Mouse (Mus musculus) neural tube, embryonic 13.5 days (tissue): ENCODE measurements at regions not wholly inside any gene's neighbourhood (a gene's known extent, or its start where the extent isn't known, plus 50 kb on each side); places are given as distances from the start of the nearest gene placed in this dataset.

Experiments
- ATAC-seq: fragments of 200-750 bp; cut with Nextera tagmentation; 2 replicates; pipeline ENCODE4 v1.8.0; 2017; ENCODE audit warnings: low read depth, mild to moderate bottlenecking, moderate TSS enrichment, moderate library complexity
- H3K27ac ChIP-seq: fragments of 300-500 bp; sonication (generic); replicated peaks from 2 replicates; pipeline ENCODE4 v1.5.1; 2015; ENCODE audit warnings: moderate library complexity, mild to moderate bottlenecking, inconsistent platforms
- H3K27me3 ChIP-seq: fragments of 300-500 bp; sonication (generic); 2 replicates; pipeline ENCODE4 v1.6.1; 2015; ENCODE audit warnings: mild to moderate bottlenecking, inconsistent platforms
- H3K36me3 ChIP-seq: fragments of 300-500 bp; sonication (generic); 2 replicates; pipeline ENCODE4 v1.6.1; 2015; ENCODE audit warnings: mild to moderate bottlenecking, inconsistent platforms
- H3K4me1 ChIP-seq: fragments of 300-500 bp; sonication (generic); replicated peaks from 2 replicates; pipeline ENCODE4 v1.6.1; 2015; ENCODE audit warnings: inconsistent platforms
- H3K4me2 ChIP-seq: fragments of 300-500 bp; sonication (generic); 2 replicates; pipeline ENCODE4 v1.6.1; 2015; ENCODE audit warnings: inconsistent platforms, mild to moderate bottlenecking, moderate library complexity
- H3K4me3 ChIP-seq: fragments of 300-500 bp; sonication (generic); 2 replicates; pipeline ENCODE4 v1.5.1; 2015; ENCODE audit warnings: mild to moderate bottlenecking, inconsistent platforms
- H3K9ac ChIP-seq: fragments of 300-500 bp; sonication (generic); 2 replicates; pipeline ENCODE4 v1.6.1; 2015; ENCODE audit warnings: moderate library complexity, mild to moderate bottlenecking, inconsistent platforms
- H3K9me3 ChIP-seq: fragments of 300-500 bp; sonication (generic); 2 replicates; pipeline ENCODE4 v1.6.1; 2016; ENCODE audit warnings: inconsistent platforms
- WGBS: fragments of 180-500 bp; shearing (Covaris S2); methylation state at CpG from one replicate; pipeline ENCODE4 v1.1.7; 2015; 5-methylcytosine and 5-hydroxymethylcytosine counted together

DNA sequence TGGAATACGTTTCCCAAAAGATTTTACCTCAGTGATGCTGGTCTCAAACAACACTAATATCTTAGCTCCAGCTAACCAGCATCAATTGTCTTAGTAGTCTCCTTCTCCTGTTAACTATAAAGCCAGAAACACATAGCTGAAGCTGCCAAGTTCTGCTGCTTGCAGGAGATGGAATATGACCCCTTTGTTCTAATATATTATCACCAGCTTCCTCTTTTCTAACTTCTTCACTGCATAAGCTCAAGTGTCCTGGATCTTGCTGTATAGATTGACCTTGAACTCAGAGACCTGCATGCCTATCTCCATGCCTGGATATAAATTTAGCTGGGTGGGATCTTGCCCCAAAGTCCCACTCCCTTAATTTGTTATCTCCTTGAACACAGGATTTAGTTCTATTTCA, 94.8 kb downstream of the Rbm46 start:
- no peak for ATAC-seq
- Histone ChIP-seq H3K4me3 (no peak overlapping the region), H3K27ac (no peak overlapping the region), H3K27me3 (no peaks in the 10 kb centered on the region), H3K9me3 (no peaks in the 10 kb centered on the region), H3K9ac (no peak overlapping the region), H3K4me2 (no peak overlapping the region), H3K4me1 (no peaks in the 10 kb centered on the region), H3K36me3 (no peaks in the 10 kb centered on the region)
- whole genome bisulfite sequencing, result 87% methylated on average over 1 of the region's 1 CpGs

DNA sequence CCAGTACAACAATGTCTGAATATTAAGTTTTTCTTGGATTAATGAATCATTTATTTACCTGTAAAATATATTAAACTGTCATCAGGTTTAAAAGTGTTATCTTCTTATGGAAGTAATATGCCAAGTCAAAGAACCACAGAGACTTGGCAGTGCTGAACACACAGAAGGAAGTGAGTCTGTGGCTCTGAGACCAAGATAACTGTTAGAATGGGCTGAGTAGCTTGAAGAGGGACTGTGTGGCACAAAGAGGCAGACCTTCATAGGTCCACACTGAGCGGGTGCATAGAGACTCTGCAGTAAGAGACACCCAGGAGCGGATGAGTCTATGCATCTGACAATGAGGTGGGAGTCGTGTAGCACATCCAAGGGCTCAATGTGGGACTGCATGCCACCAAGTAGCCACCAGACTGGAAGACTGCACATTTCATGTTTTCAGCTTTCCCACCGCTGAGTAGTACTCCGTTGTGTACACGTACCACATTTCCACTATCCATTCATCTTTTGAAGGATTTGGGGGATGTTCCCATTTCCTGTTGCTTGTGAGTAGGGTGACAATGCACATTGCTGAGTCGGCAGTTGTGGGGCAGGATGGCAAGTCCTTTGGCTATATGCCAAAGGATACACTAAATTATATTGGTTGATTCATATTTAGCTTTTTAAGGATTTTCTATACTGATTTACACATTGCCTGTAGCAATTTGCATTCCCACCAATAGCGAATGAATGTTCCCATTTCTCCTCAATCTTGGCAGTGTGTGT, 105.6 kb downstream of the Rbm46 start:
- ATAC-seq, result no peak
- WGBS, result 94% methylated on average over 8 of the region's 8 CpGs
- no peaks in the 10 kb centered on the region for H3K27me3 ChIP-seq
- no peak overlapping the region for H3K4me3 ChIP-seq
- no peaks in the 10 kb centered on the region for H3K4me1 ChIP-seq
- H3K9ac ChIP-seq, result no peak overlapping the region
- H3K27ac ChIP-seq, result no peak overlapping the region
- no peak overlapping the region for H3K4me2 ChIP-seq
- no peaks in the 10 kb centered on the region for H3K36me3 ChIP-seq
- H3K9me3 ChIP-seq, result no peaks in the 10 kb centered on the region

DNA sequence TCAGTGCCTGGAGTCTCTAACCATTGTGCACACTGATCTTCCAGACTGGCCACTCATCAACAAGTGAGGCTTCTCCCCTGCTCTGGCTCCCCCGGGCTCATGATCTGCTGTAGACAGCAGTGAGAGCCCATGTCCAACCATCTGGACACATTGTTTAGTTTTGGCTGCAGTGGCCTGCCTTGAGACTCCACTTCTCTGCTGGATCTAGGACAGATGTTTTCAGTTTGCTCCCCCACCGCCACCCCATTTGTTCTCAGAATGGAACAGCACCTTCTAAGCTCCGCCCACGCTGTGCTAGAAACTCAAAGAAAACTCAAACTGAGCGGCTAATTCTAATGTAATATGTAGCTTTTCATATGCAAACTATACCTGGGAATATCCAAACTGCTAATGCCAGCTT, 108.8 kb downstream of the Rbm46 start:
- Histone ChIP-seq H3K27me3 (no peaks in the 10 kb centered on the region), H3K4me2 (no peak overlapping the region), H3K9ac (no peak overlapping the region), H3K27ac (no peak overlapping the region), H3K4me1 (no peaks in the 10 kb centered on the region), H3K4me3 (no peak overlapping the region), H3K36me3 (no peaks in the 10 kb centered on the region), H3K9me3 (no peaks in the 10 kb centered on the region)
- no peak for ATAC-seq
- 79% methylated on average over 5 of the region's 5 CpGs for WGBS

DNA sequence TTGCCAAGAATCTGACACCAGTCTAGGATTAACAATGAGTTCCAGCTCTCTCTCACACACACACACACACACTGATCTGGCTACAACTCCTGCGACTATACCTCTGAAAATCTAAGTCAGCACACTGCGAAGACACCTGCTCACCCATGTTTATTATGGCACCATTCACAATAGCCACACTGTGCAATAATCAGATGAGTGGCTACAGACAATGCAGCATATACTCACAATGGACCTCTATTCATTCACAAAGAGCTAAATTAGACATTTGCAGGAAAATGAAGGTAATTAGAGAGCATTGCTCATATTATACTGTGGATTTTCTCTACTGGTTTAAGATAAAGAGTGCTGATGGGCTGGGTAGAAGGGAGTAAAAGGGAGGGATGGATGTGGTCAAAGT, 116.3 kb downstream of the Rbm46 start:
- Histone ChIP-seq H3K9me3 (no peaks in the 10 kb centered on the region), H3K27ac (no peak overlapping the region), H3K4me3 (no peak overlapping the region), H3K9ac (no peak overlapping the region), H3K4me1 (no peaks in the 10 kb centered on the region), H3K27me3 (no peaks in the 10 kb centered on the region), H3K36me3 (no peaks in the 10 kb centered on the region), H3K4me2 (no peak overlapping the region)
- no peak for ATAC-seq
- WGBS, result 78% methylated on average over 2 of the region's 2 CpGs

DNA sequence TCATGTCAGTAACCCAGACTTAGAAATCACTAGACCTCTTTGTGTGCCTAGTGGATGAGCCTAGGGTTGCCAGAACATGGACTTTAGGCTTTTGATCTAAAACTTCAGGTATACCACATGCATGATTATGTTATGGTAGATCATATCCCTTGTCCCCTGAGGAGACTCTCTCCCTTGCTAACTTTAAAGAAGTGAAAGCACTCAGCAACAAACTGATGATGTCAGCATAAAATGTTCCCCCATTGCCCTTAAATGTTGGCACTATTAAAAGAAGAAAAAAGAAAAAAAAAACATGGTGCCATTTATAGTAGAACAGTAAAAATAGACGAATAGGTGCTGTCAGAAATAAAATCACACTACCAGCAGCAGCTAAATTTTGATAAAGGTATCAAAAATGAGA, 117.3 kb downstream of the Rbm46 start:
- H3K9ac ChIP-seq, result no peak overlapping the region
- no peaks in the 10 kb centered on the region for H3K27me3 ChIP-seq
- H3K4me3 ChIP-seq, result no peak overlapping the region
- ATAC-seq, result no peak
- H3K36me3 ChIP-seq, result no peaks in the 10 kb centered on the region
- H3K27ac ChIP-seq, result no peak overlapping the region
- no peaks in the 10 kb centered on the region for H3K9me3 ChIP-seq
- no peak overlapping the region for H3K4me2 ChIP-seq
- WGBS, result 82% methylated on average over 1 of the region's 1 CpGs
- H3K4me1 ChIP-seq, result no peaks in the 10 kb centered on the region

DNA sequence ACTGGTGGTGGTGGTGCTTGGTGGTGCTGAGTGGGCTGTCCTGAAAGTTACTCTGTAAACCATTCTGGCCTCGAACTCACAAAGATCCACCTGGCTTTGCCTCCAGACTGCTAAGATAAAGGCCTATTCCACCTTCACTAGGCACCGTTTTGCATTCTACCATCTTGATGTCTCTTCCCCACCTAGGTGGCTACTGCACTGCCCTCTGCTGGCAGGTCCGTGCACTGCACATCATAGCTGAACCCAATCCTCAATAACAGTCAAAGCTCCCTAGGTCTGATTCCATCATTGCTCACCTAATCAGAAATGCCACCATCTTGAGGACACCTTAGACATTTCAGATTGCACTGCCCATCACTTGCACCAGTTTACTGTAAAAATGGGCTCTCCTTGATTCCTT, 150.7 kb downstream of the Rbm46 start:
- Histone ChIP-seq H3K4me2 (no peak overlapping the region), H3K4me3 (no peak overlapping the region), H3K4me1 (no peaks in the 10 kb centered on the region), H3K36me3 (no peaks in the 10 kb centered on the region), H3K27me3 (no peaks in the 10 kb centered on the region), H3K9me3 (no peaks in the 10 kb centered on the region), H3K9ac (no peak overlapping the region), H3K27ac (no peak overlapping the region)
- WGBS, result 33% methylated on average over 3 of the region's 3 CpGs
- peak; percentile 23; the same call in 1 of the 2 replicates for ATAC-seq

DNA sequence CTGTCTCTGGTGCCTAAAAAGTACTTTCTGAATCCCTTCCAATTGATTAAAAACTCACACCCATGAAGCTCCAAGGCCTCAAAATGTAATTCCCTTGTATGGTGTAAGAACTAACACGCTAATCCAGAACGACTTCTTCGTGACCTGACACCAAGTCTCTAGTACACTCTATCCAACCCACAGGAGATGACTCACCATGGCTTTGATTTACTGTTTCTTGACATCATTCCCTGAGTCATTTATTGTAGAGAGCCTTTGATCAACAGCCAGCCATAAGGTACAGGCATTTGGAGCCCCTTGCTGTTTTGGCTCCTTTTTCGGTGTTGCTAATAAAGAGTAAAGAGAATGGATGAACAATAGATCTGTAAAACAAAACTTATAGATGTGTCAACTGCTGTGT, 159.7 kb upstream of the Npy2r start:
- H3K27ac ChIP-seq, result no peak overlapping the region
- no peaks in the 10 kb centered on the region for H3K36me3 ChIP-seq
- no peak overlapping the region for H3K4me3 ChIP-seq
- no peaks in the 10 kb centered on the region for H3K4me1 ChIP-seq
- H3K9me3 ChIP-seq, result no peaks in the 10 kb centered on the region
- ATAC-seq, result no peak
- no peak overlapping the region for H3K9ac ChIP-seq
- H3K4me2 ChIP-seq, result no peak overlapping the region
- WGBS, result 74% methylated on average over 4 of the region's 4 CpGs
- no peaks in the 10 kb centered on the region for H3K27me3 ChIP-seq

DNA sequence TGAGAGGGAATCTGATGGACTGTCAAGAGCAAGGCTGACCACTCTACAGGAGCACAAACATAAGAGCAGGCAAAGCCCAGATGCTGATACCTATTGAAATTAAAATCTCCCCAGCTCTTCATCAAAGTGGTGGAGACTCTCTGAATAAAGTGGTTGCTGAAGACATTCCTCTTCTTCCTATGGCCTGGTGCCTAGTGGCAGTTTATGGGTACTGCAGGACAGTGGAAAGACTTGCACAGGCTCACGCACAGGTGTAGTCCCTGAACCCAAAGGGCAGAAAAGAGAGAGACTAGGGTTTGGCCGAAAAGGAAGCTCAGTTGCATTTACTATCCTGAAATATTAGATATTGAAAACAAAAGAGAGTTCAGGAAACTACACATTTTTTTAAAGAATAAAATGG, 144.2 kb upstream of the Npy2r start:
- WGBS, result 87% methylated on average over 2 of the region's 2 CpGs
- Histone ChIP-seq H3K4me3 (no peak overlapping the region), H3K27me3 (no peaks in the 10 kb centered on the region), H3K36me3 (no peaks in the 10 kb centered on the region), H3K4me2 (no peak overlapping the region), H3K27ac (no peak overlapping the region), H3K4me1 (no peaks in the 10 kb centered on the region), H3K9ac (no peak overlapping the region), H3K9me3 (no peaks in the 10 kb centered on the region)
- ATAC-seq, result no peak

DNA sequence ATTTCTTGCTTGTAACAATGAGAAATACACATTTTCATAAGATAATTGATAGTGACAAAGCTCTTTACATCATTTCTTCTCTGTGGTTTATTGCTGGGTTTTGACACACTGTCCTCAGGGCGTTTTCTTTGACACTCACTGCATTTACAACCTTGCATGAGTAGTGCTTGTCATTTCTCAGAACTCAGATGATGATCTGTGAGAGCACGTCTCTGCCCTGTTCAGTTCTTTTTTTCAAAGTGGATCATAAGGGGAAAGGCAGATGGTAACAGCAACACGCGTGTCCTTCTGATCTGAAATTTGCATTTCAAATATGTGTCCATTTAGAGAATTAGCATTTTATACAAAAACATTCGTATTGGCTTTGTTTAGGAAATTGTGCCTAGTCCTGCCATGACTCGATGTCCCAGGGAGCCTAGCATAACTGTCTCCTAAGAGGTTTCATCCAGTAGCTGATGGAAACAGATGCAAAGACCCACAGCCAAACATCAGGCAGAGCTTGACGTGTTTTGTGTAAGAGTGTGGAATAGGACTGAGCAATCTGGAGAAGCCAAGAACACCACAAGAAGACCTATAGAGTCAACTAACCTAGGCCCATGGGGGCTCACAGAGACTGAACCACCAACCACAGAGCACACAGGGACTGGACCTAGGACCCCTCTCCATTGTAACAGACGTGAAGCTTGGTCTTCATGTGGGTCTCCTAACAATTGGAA, 108.4 kb upstream of the Npy2r start:
- Histone ChIP-seq H3K4me1 (no peaks in the 10 kb centered on the region), H3K9ac (no peak overlapping the region), H3K27me3 (no peaks in the 10 kb centered on the region), H3K4me3 (no peak overlapping the region), H3K9me3 (no peaks in the 10 kb centered on the region), H3K36me3 (no peaks in the 10 kb centered on the region), H3K27ac (no peak overlapping the region), H3K4me2 (no peak overlapping the region)
- no peak for ATAC-seq
- 77% methylated on average over 8 of the region's 8 CpGs for WGBS

DNA sequence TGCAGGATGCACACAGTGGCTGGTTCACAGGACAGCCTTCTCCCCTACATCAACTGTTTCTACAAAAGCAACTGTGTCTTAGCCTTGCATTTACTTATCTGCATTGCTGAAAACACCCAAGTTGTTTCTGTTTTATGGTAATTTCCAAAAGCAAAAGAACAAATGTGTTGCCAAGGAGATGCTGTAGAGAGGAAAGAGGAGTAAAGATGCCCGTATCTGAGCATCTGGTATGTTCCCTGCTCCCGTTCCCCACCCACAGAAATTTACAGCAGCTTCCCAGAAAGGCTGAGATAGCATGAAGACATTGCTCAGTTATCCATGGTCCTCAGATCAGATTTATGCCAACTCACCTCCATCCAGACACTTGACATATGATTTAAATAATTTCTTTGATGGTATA, 104.5 kb upstream of the Npy2r start:
- H3K36me3 ChIP-seq, result no peaks in the 10 kb centered on the region
- no peaks in the 10 kb centered on the region for H3K4me1 ChIP-seq
- no peaks in the 10 kb centered on the region for H3K9me3 ChIP-seq
- H3K4me2 ChIP-seq, result no peak overlapping the region
- no peak overlapping the region for H3K27ac ChIP-seq
- ATAC-seq, result no peak
- H3K4me3 ChIP-seq, result no peak overlapping the region
- H3K9ac ChIP-seq, result no peak overlapping the region
- WGBS, result 32% methylated on average over 2 of the region's 2 CpGs
- no peaks in the 10 kb centered on the region for H3K27me3 ChIP-seq

DNA sequence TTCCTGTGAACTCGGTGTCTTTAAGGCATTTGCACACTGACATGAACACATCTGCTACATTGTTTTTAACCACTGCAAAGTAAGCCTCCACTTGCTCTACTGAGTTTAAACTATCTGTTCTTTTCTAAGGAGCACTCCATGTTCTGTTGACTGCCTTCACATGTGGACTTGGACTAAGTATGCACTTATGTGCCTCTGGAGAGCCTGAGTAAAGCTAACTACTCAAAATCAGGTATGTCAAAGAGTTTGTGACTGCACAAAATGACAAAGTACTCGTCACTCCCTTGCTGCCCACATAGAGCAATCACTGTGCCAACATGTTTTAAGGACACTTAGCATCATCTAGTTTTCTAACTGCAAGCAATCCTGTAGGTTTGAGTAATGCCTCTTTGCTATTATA, 92.2 kb upstream of the Npy2r start:
- Histone ChIP-seq H3K4me2 (no peak overlapping the region), H3K27ac (no peak overlapping the region), H3K27me3 (no peaks in the 10 kb centered on the region), H3K36me3 (no peaks in the 10 kb centered on the region), H3K4me1 (no peaks in the 10 kb centered on the region), H3K9me3 (no peaks in the 10 kb centered on the region), H3K9ac (no peak overlapping the region), H3K4me3 (no peak overlapping the region)
- 84% methylated on average over 2 of the region's 2 CpGs for WGBS
- ATAC-seq, result no peak

DNA sequence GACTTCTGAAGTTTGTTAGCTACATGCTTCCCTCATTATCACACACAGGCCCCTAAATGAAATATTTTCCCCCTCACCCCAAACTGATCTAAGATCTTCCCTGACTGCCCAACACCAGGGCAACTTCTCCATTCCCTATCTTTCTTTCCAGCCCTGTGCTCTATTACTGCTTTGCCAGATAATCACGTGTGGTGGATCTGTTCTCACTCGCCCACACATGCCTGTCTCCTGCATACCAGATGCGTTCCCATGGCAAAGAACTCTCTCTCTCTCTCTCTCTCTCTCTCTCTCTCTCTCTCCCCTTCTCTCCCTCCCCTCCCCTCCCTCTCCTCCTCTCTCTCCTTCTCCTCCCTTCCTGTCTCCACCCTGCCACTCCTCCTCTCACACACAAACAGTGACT, 88.8 kb upstream of the Npy2r start:
- no peak overlapping the region for H3K27ac ChIP-seq
- no peak overlapping the region for H3K9ac ChIP-seq
- WGBS, result 33% methylated on average over 3 of the region's 3 CpGs
- no peaks in the 10 kb centered on the region for H3K36me3 ChIP-seq
- no peak overlapping the region for H3K4me2 ChIP-seq
- no peak overlapping the region for H3K4me3 ChIP-seq
- no peaks in the 10 kb centered on the region for H3K9me3 ChIP-seq
- no peaks in the 10 kb centered on the region for H3K27me3 ChIP-seq
- no peaks in the 10 kb centered on the region for H3K4me1 ChIP-seq
- no peak; the same call in 1 of the 2 replicates for ATAC-seq
